Mouse (Mus musculus): Measurements from ENCODE around the gene Socs3.

Gene Socs3

DNA sequence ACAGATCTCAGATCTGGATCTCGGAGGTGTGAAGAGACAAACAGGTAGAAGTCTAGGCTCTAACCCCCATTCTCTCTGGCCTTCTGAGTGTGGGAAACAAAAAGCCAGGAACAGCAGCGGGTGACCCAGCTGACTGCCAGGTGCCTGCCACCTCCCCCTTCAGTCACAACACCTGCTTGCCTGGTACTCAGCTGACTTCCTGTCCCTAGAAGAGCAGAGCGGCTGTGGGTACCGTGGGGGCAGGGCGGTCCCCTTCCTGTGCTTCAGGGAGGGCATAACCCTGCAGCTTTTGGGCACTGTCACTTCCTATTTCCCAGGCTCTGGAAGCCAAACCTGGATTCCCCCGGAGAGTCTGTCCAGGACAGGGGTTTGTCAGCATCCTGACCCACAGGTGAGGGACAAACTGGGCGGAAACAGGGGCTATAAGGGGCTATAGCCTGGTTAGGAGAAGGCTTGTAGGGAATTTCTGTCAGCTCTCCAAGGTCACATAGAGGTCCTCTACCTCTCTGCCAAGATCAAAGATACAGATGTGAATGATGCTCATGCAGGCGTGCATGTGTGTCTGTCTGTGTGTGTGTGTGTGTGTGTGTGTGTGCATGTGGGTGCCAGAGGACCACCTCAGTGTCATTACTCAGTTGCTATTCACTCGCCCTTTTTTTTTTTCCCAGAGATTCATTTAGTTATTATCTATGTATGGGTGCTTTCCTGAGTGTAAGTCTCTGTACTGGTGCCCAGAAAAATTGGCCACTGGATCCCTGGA is 17.5 kb downstream of the Socs3 start:
- no peak for TF ChIP-seq NANOG (IDR thresholded peaks at IDR 0.05; ENCODE audit: borderline replicate concordance, low read length)
- no peak for TF ChIP-seq CTCF (conservative IDR thresholded peaks at IDR 0.05; ENCODE audit: low read length)
- TF ChIP-seq POU5F1 (IDR thresholded peaks at IDR 0.05; ENCODE audit: borderline replicate concordance, low read length): no peak

DNA sequence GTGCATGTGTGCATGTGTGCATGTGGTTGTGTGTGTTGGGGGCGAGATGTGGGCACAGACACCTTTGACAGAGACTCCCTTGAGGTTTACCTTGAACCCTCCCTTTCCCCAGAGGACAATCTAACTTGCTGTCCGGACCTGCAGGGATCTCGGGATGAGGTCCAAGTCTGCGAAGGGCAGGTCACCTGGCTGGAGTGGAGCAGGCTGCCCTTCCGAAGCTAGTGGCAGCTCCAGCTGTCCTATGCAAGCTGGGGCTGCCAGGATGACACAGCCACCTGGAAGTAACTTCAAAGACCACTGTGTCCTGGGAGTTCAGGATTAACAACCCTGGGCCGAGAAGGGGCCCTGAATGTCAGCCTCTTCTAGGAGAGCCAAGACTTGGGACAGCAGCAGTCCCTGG is 18.5 kb downstream of the Socs3 start:
- TF ChIP-seq CTCF (conservative IDR thresholded peaks at IDR 0.05; ENCODE audit: low read length): no peak
- no peak for TF ChIP-seq NANOG (IDR thresholded peaks at IDR 0.05; ENCODE audit: borderline replicate concordance, low read length)
- H3K9me3 ChIP-seq (ENCODE audit: low read length): no peaks in the 10 kb centered on the region

More for the DNA sequence above, 17.5 kb downstream of the Socs3 start:
- H3K9me3 ChIP-seq (ENCODE audit: low read length): no peaks in the 10 kb centered on the region
- H3K4me3 ChIP-seq (replicated peaks; ENCODE audit: low read length): no peak overlapping the region; the same call in 1 of the 2 replicates
- peaks cover 74% of the 10 kb centered on the region for H3K4me1 ChIP-seq (replicated peaks; ENCODE audit: low read depth, low read length)
- H3K27me3 ChIP-seq (ENCODE audit: insufficient read depth, low read length): peaks cover 20% of the 10 kb centered on the region
- no peaks in the 10 kb centered on the region for H3K36me3 ChIP-seq (ENCODE audit: insufficient read depth, low read length)

DNA sequence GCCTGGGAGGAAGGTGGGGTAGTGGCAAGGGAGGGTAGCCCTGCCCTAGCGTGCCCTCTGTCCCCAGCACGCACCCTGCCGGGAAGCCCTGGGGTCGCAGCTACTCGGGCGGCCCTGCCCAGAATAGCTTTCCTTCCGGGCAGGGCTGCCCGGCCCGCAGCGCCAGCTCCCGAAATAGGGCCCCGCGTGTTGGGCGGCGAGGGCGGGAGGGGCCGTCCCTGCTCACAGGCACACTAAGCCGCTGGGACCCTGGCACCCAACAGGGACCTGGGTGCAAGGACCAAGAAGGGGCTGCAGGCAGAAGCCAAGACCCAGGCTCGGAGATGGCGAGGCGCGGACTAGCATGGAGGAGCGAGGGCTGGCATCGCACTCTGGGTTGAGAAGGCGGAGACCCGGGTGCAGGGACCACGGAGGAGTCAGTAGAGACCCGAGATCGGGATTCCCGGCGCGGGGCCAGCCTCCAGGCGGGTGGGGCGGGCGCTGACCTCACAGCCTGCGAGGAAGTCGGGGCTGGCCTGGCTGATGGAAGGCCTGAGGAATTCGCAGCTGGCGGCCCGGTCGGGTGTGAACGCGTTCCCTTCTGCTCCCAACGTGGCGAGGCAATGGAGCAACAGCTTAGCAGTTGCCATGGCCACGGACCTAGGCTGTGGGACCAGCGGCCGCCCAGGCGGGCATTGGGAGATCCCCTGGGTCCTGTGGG is 20.3 kb downstream of the Socs3 start:
- TF ChIP-seq POU5F1 (IDR thresholded peaks at IDR 0.05; ENCODE audit: borderline replicate concordance, low read length) (no peak), CTCF (conservative IDR thresholded peaks at IDR 0.05; ENCODE audit: low read length) (no peak), NANOG (IDR thresholded peaks at IDR 0.05; ENCODE audit: borderline replicate concordance, low read length) (no peak)
- H3K9me3 ChIP-seq (ENCODE audit: low read length): no peaks in the 10 kb centered on the region
- H3K4me1 ChIP-seq (replicated peaks; ENCODE audit: low read depth, low read length): peaks cover 71% of the 10 kb centered on the region

More for the DNA sequence above, 18.5 kb downstream of the Socs3 start:
- no peaks in the 10 kb centered on the region for H3K36me3 ChIP-seq (ENCODE audit: insufficient read depth, low read length)
- H3K4me3 ChIP-seq (replicated peaks; ENCODE audit: low read length): no peak overlapping the region; the same call in 1 of the 2 replicates
- H3K27me3 ChIP-seq (ENCODE audit: insufficient read depth, low read length): peaks cover 22% of the 10 kb centered on the region
- peaks cover 76% of the 10 kb centered on the region for H3K4me1 ChIP-seq (replicated peaks; ENCODE audit: low read depth, low read length)

DNA sequence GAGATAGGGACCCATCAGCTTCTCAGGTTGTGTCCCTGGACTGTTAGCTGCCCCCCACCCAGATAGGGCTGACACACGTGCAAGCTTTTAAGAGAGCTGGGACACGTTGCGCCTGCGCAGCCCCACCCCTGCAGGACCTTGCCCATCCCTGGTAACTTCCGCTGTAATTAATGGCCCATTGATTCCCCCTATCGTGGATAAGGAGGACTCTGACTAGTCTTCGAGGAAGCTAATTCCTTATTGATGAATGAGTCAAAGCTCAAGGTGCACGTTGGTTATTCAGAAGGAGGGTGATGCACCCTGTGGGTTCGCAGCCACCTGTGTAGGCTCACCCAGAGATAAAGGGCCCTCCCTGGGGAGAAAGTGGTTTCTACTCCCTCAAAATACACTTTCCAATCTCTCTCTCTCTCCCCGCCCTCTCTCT is 22.8 kb downstream of the Socs3 start:
- H3K4me3 ChIP-seq (replicated peaks; ENCODE audit: low read length): peak overlapping the region; percentile 11; the same call in 1 of the 2 replicates

More for the DNA sequence above, 20.3 kb downstream of the Socs3 start:
- Histone ChIP-seq H3K36me3 (ENCODE audit: insufficient read depth, low read length) (no peaks in the 10 kb centered on the region), H3K27me3 (ENCODE audit: insufficient read depth, low read length) (peaks cover 33% of the 10 kb centered on the region), H3K4me3 (replicated peaks; ENCODE audit: low read length) (peak overlapping the region; percentile 76)

DNA sequence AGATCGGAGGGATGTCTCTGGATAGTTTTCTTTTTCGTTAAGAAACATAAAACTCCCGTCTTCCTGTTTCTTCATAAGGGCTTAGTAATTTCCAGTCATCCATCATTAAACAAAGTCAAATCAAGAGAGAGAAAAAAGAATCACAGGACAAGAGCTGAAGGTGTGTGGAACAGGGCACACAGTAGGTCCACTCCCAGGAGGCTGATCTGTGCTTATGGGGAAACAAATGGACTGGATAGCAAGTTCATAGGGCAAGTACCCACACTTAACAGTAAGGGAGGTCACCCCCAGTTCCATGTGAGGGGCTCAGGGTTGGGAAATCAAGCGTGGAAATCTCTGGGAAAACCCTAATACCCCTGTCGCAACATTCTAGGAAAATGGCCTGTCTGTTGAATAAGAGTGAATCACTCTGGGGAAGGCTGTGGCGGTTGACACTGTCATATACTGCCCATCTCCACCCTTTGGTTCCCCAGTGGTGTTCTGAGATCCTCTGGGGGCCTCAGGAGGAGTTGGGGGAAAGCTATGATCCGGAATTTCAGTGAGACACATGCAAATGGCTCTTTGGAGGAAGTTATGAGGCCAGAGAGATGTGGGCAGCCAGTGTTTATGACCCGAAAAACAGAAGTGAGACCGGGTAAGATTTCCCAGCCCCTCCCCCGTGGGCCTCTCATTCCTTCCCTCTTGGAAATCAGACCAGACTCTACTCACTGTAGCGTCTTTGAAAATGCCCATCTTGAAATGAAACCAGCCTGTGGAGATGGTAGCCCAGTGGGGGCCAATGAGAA is 23.5 kb downstream of the Socs3 start:
- peak overlapping the region; percentile 11; the same call in 1 of the 2 replicates for H3K4me3 ChIP-seq (replicated peaks; ENCODE audit: low read length)
- H3K36me3 ChIP-seq (ENCODE audit: insufficient read depth, low read length): no peaks in the 10 kb centered on the region
- no peaks in the 10 kb centered on the region for H3K9me3 ChIP-seq (ENCODE audit: low read length)
- H3K4me1 ChIP-seq (replicated peaks; ENCODE audit: low read depth, low read length): peaks cover 71% of the 10 kb centered on the region
- H3K27me3 ChIP-seq (ENCODE audit: insufficient read depth, low read length): peaks cover 33% of the 10 kb centered on the region
- no peak for TF ChIP-seq POU5F1 (IDR thresholded peaks at IDR 0.05; ENCODE audit: borderline replicate concordance, low read length)
- TF ChIP-seq NANOG (IDR thresholded peaks at IDR 0.05; ENCODE audit: borderline replicate concordance, low read length): no peak
- no peak for TF ChIP-seq CTCF (conservative IDR thresholded peaks at IDR 0.05; ENCODE audit: low read length)

More for the DNA sequence above, 22.8 kb downstream of the Socs3 start:
- Histone ChIP-seq H3K4me1 (replicated peaks; ENCODE audit: low read depth, low read length) (peaks cover 71% of the 10 kb centered on the region), H3K9me3 (ENCODE audit: low read length) (no peaks in the 10 kb centered on the region), H3K36me3 (ENCODE audit: insufficient read depth, low read length) (no peaks in the 10 kb centered on the region), H3K27me3 (ENCODE audit: insufficient read depth, low read length) (peaks cover 33% of the 10 kb centered on the region)
- no peak for TF ChIP-seq POU5F1 (IDR thresholded peaks at IDR 0.05; ENCODE audit: borderline replicate concordance, low read length)
- TF ChIP-seq CTCF (conservative IDR thresholded peaks at IDR 0.05; ENCODE audit: low read length): no peak
- TF ChIP-seq NANOG (IDR thresholded peaks at IDR 0.05; ENCODE audit: borderline replicate concordance, low read length): no peak; the same call in 1 of the 2 replicates

DNA sequence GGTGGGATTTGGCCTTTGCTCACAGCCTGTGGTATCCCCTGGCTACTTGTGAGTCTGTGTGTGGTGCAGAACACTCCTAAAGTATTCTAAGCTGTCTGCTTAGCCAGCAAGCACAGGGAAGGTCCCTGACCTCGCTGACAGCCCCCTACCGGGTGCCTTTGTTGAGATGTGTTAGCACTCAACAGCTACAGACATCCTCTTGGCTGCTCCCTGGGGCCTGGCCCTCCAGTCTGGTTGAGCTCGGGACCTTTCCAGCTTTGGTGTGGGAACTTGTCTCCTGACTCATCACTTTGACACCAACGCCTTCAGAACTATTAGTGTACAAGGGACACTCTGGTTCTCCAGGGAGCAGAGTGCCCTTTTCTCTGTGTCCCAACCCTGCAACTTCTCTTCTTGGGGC is 28.0 kb downstream of the Socs3 start:
- H3K36me3 ChIP-seq (ENCODE audit: insufficient read depth, low read length): no peaks in the 10 kb centered on the region
- no peaks in the 10 kb centered on the region for H3K9me3 ChIP-seq (ENCODE audit: low read length)
- H3K4me3 ChIP-seq (replicated peaks; ENCODE audit: low read length): peak overlapping the region; percentile 50; the same call in 1 of the 2 replicates
- TF ChIP-seq POU5F1 (IDR thresholded peaks at IDR 0.05; ENCODE audit: borderline replicate concordance, low read length) (no peak), NANOG (IDR thresholded peaks at IDR 0.05; ENCODE audit: borderline replicate concordance, low read length) (peak; percentile 25; the same call in 1 of the 2 replicates), CTCF (conservative IDR thresholded peaks at IDR 0.05; ENCODE audit: low read length) (no peak)
- H3K4me1 ChIP-seq (replicated peaks; ENCODE audit: low read depth, low read length): peaks cover 80% of the 10 kb centered on the region
- peaks cover 27% of the 10 kb centered on the region for H3K27me3 ChIP-seq (ENCODE audit: insufficient read depth, low read length)

DNA sequence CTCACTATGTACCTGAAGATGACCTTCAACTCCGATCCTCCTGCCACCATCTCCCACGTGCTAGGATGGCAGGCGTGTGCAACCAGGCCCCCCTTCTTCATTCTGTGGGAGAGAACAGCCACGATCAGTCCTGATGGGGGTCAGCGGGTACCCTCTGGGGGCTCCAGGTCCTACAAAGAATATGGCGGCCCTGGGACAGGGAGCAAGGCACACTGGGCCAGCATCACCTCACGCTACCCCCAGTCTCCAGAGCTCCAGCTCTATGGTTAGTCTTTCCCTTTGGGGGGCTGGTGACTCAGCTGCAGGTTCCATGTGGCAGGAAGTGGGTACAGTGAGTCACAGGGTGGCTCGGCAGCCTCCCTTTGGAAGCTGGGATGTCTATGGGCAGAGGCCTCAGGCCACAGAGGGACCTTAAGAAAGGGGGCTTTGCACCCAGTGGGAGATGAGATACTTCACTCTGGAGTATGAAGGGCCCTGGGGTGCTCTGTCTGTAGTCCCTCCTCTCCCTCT is 28.5 kb downstream of the Socs3 start:
- Histone ChIP-seq H3K4me3 (replicated peaks; ENCODE audit: low read length) (peak overlapping the region; percentile 50), H3K9me3 (ENCODE audit: low read length) (no peaks in the 10 kb centered on the region), H3K36me3 (ENCODE audit: insufficient read depth, low read length) (no peaks in the 10 kb centered on the region), H3K4me1 (replicated peaks; ENCODE audit: low read depth, low read length) (peaks cover 80% of the 10 kb centered on the region), H3K27me3 (ENCODE audit: insufficient read depth, low read length) (peaks cover 25% of the 10 kb centered on the region)
- TF ChIP-seq CTCF (conservative IDR thresholded peaks at IDR 0.05; ENCODE audit: low read length) (no peak), NANOG (IDR thresholded peaks at IDR 0.05; ENCODE audit: borderline replicate concordance, low read length) (no peak), POU5F1 (IDR thresholded peaks at IDR 0.05; ENCODE audit: borderline replicate concordance, low read length) (no peak)
